Mouse (Mus musculus) brain, adult 2 months (tissue): Measurements from ENCODE around the gene Psme3.

ENCODE experiments used
- DNase-seq: peaks from one replicate; pipeline ENCODE4 v3.0.0; 2011; ENCODE audit warnings: low read depth, low spot score

The Psme3 gene

GRCm38 (mm10) chr11:101351721-101352111 lies 35.7 kb downstream of the Psme3 start:
- no peak for DNase-seq

- no peak for DNase-seq
These were observed 37.4 kb downstream of the Psme3 start for GRCm38 (mm10) chr11:101353436-101353835.

GRCm38 (mm10) chr11:101354438-101355010 lies 38.5 kb downstream of the Psme3 start:
- DNase-seq, result no peak

GRCm38 (mm10) chr11:101355916-101356315 lies 39.9 kb downstream of the Psme3 start:
- DNase-seq, result no peak

GRCm38 (mm10) chr11:101357505-101358182 lies 41.6 kb downstream of the Psme3 start:
- DNase-seq, result no peak

GRCm38 (mm10) chr11:101359776-101360175 lies 43.8 kb downstream of the Psme3 start:
- no peak for DNase-seq

GRCm38 (mm10) chr11:101360651-101361113 lies 44.7 kb downstream of the Psme3 start:
- no peak for DNase-seq

- no peak for DNase-seq
These were observed 48.5 kb downstream of the Psme3 start for GRCm38 (mm10) chr11:101364531-101364931.

- no peak for DNase-seq
These were observed 51.4 kb downstream of the Psme3 start, which contains the start of gene G6pc for GRCm38 (mm10) chr11:101367326-101367935. Gene G6pc (plus strand): TSS chr11:101367561.

- DNase-seq, result no peak
These were observed 54.1 kb downstream of the Psme3 start for GRCm38 (mm10) chr11:101370141-101370540.
